Mouse (Mus musculus) heart, embryonic 11.5 days (tissue): ENCODE data around the gene Lima1. TPM values are rescaled to one million over a fixed set of nuclear protein-coding genes. Genes with fewer than 3 reads are reported as not detected.
A peak's percentile ranks its signal among the peaks of the same experiment; 100 is the strongest.
"Not testable (repeated sequence)": the region's sequence is repeated elsewhere in the genome, so short reads cannot be mapped to it uniquely, and the experiment has no call there.

ENCODE experiments used
- ATAC-seq: fragments of 200-750 bp; cut with Nextera tagmentation; replicated peaks from 2 replicates; pipeline ENCODE4 v1.8.0; 2017; ENCODE audit warnings: moderate library complexity; ENCODE audit not compliant: insufficient number of reproducible peaks, low FRiP score, low TSS enrichment
- H3K27ac ChIP-seq: fragments of 300-500 bp; sonication (generic); 2 replicates; pipeline ENCODE4 v1.5.1; 2014; ENCODE audit warnings: mild to moderate bottlenecking, low read depth, low read length
- H3K27me3 ChIP-seq: fragments of 300-500 bp; sonication (generic); 2 replicates; pipeline ENCODE4 v1.6.1; 2014; ENCODE audit warnings: mild to moderate bottlenecking, low read length, mixed read lengths; ENCODE audit not compliant: control insufficient read depth, insufficient read depth
- H3K36me3 ChIP-seq: fragments of 300-500 bp; sonication (generic); 2 replicates; pipeline ENCODE4 v1.6.1; 2014; ENCODE audit warnings: mild to moderate bottlenecking, low read length, moderate library complexity, mixed read lengths; ENCODE audit not compliant: control insufficient read depth, insufficient read depth
- H3K4me1 ChIP-seq: fragments of 300-500 bp; sonication (generic); 2 replicates; pipeline ENCODE4 v1.6.1; 2014; ENCODE audit warnings: low read length; ENCODE audit not compliant: control insufficient read depth, insufficient read depth
- H3K4me2 ChIP-seq: fragments of 300-500 bp; sonication (generic); 2 replicates; pipeline ENCODE4 v1.6.1; 2014; ENCODE audit warnings: mild to moderate bottlenecking, moderate library complexity
- H3K4me3 ChIP-seq: fragments of 300-500 bp; sonication (generic); 2 replicates; pipeline ENCODE4 v1.5.1; 2014; ENCODE audit warnings: low read depth, low read length
- H3K9ac ChIP-seq: fragments of 300-500 bp; sonication (generic); 2 replicates; pipeline ENCODE4 v1.6.1; 2014; ENCODE audit warnings: mild to moderate bottlenecking, low read depth, low read length, moderate library complexity
- H3K9me3 ChIP-seq: fragments of 300-500 bp; sonication (generic); replicated peaks from 2 replicates; pipeline ENCODE4 v1.6.1; 2016; ENCODE audit warnings: low read length; ENCODE audit not compliant: control insufficient read depth
- WGBS: fragments of 180-500 bp; shearing (Covaris S2); extraction: QIAGEN DNeasy Blood & Tissue Kit; methylation state at CpG from one replicate; pipeline ENCODE4 v1.1.7; 2014; ENCODE audit not compliant: insufficient replicate concordance; 5-methylcytosine and 5-hydroxymethylcytosine counted together
- polyA plus RNA-seq: library from polyadenylated mRNA; unstranded; fragments of >200 nt; fragmentation: Nextera tagmentation; extraction: Ambion mirVana; gene quantifications from 2 replicates; pipeline ENCODE4 v1.2.1, GENCODE M21; 2014

Lima1 gene
- 24.1 and 27.8 TPM in 2 replicates for polyA plus RNA-seq

DNA sequence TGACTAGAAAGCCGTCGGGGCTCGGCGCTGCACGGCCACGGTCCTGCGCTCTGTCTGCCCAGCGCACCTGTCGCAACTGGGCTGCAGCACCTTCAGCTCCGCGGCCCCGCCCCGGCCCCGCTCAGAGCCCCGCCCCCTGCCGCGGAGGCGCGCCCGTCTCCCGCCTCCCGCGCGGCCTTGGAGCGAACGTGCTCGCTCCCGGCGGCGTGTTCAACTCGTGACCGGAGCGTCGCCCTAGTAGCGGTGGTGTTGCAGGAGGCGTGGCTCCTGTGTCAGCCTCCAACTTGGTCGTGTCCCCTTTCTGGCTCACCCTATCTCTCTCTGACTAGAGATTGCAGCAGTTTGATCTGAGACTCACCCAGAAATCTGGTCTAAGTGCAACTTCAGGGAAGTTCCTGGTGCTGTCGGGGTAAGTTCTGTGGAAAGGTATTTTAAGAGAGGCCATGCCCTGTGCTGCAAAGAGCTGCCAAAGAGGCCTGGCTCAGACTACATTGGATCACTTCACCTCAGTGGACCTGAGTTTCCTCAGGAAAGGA, at the start of gene Lima1:
Gene Lima1 (minus strand): TSS at position 123 of the 536 bp plus-strand sequence.
- H3K9me3 ChIP-seq, result no peaks in the 10 kb centered on the region
- WGBS, result under 1% methylated on average over 38 of the region's 38 CpGs
- peak; percentile 88 for ATAC-seq
- H3K27ac ChIP-seq, result peak within 1 kb of the TSS; percentile 37; the same call in 1 of the 2 replicates
- peak within 1 kb of the TSS; percentile 81 for H3K9ac ChIP-seq
- no peaks in the 10 kb centered on the region for H3K27me3 ChIP-seq
- peak within 1 kb of the TSS; percentile 99 for H3K4me2 ChIP-seq
- no peaks in the 10 kb centered on the region for H3K36me3 ChIP-seq
- H3K4me1 ChIP-seq, result peaks cover 4% of the 10 kb centered on the region
- H3K4me3 ChIP-seq, result peak within 1 kb of the TSS; percentile 78

DNA sequence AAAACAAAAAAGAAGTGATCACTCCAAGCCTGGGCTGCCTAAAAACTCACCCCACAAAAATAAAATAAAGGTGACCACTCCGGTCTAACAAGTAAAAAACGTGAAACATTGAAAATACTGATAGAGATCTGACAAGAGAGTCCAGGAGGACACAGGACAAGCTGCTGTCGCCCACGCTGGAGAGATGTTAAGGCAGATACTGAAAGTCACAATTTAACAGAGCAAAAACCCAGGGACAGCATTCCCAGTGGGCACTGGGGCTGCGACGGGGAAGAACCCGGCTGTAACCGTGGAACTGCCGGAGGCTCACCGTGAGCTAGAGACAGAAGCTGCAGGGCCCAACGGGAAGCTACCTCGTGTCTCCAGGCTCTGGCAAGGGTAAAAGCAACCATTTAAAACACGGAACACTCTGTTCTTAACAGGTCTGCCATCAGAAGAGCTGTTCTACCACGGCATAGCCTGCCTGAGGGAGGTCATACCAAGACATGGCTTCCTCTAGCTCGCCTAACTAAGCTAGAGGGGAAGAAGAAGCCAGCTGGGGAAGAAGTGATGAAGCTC, 44.4 kb upstream of the Lima1 start:
- Histone ChIP-seq H3K27me3 (no peaks in the 10 kb centered on the region), H3K4me2 (no peak overlapping the region), H3K4me1 (no peaks in the 10 kb centered on the region), H3K27ac (no peak overlapping the region), H3K36me3 (no peaks in the 10 kb centered on the region), H3K9ac (no peak overlapping the region), H3K9me3 (no peaks in the 10 kb centered on the region), H3K4me3 (no peak overlapping the region)
- no peak for ATAC-seq
- WGBS, result 81% methylated on average over 15 of the region's 15 CpGs

DNA sequence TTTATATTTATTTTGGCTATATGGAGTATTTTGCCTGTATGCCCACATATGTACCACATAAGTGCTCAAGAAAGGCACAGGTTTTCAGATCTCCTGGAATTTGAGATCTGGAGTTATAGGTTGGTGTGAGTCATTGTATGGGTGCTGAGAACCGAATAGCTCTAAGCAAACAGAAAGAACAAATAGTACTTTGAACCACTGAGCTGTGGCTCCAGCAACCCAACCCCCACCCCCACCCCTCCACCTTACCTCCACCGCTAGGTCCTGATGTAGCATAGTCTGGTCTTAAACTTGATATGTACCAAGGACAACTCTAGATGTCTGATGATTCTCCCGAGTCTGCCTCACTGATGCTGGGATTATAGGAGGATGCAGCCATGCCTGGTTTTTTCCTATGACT, 42.0 kb upstream of the Lima1 start:
- Histone ChIP-seq H3K9ac (no peak overlapping the region), H3K27ac (no peak overlapping the region), H3K4me1 (no peaks in the 10 kb centered on the region), H3K9me3 (no peaks in the 10 kb centered on the region), H3K27me3 (no peaks in the 10 kb centered on the region), H3K36me3 (no peaks in the 10 kb centered on the region), H3K4me2 (no peak overlapping the region), H3K4me3 (no peak overlapping the region)
- ATAC-seq, result no peak
- WGBS, result 76% methylated on average over 3 of the region's 3 CpGs

DNA sequence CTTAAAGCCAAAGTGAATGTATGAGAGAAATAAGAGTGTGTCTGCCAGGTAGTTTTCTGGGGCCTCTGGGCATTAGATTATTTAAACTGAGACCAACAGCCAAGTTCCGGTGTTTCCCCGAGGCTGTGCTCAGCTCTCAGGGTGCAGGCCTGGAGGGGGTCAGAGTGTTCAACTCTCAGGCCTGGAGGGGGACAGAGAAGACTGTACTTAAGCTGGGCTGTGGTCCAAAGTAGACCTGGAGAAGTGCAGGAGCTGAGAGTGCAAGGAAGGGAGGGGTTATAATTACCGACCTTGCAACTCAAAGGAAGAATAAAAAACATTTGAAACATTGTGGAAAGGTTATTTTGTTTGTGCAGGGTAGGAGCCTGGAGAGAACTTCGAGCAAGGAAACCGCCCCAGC, 39.4 kb upstream of the Lima1 start:
- Histone ChIP-seq H3K27ac (no peak overlapping the region), H3K4me3 (no peak overlapping the region), H3K9ac (no peak overlapping the region), H3K4me1 (no peaks in the 10 kb centered on the region), H3K27me3 (no peaks in the 10 kb centered on the region), H3K4me2 (no peak overlapping the region), H3K9me3 (no peaks in the 10 kb centered on the region), H3K36me3 (no peaks in the 10 kb centered on the region)
- no peak for ATAC-seq
- 77% methylated on average over 5 of the region's 5 CpGs for WGBS

DNA sequence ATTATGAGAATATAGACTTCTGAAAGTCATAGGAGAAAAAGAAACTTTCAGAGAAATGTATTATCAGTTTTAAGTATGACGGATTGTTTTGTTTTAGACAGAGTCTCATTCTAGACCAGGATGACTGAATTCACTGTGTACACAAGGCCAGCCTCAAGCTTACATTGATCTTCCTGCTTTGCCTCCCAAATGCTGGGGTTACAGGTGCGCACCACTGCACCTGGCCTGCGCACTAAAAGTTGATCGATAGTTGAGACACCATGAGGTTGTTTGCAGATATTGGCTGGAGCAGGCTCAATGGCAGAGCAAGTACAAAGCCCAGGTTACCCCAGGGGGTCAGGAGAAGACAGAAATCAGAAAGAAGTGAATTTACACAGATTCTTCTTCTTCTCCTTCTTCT, 36.5 kb upstream of the Lima1 start:
- no peaks in the 10 kb centered on the region for H3K9me3 ChIP-seq
- no peak overlapping the region for H3K4me3 ChIP-seq
- no peak overlapping the region for H3K9ac ChIP-seq
- ATAC-seq, result no peak
- H3K27ac ChIP-seq, result no peak overlapping the region
- no peak overlapping the region for H3K4me2 ChIP-seq
- H3K4me1 ChIP-seq, result no peaks in the 10 kb centered on the region
- WGBS, result 93% methylated on average over 4 of the region's 4 CpGs
- H3K36me3 ChIP-seq, result no peaks in the 10 kb centered on the region
- no peaks in the 10 kb centered on the region for H3K27me3 ChIP-seq

DNA sequence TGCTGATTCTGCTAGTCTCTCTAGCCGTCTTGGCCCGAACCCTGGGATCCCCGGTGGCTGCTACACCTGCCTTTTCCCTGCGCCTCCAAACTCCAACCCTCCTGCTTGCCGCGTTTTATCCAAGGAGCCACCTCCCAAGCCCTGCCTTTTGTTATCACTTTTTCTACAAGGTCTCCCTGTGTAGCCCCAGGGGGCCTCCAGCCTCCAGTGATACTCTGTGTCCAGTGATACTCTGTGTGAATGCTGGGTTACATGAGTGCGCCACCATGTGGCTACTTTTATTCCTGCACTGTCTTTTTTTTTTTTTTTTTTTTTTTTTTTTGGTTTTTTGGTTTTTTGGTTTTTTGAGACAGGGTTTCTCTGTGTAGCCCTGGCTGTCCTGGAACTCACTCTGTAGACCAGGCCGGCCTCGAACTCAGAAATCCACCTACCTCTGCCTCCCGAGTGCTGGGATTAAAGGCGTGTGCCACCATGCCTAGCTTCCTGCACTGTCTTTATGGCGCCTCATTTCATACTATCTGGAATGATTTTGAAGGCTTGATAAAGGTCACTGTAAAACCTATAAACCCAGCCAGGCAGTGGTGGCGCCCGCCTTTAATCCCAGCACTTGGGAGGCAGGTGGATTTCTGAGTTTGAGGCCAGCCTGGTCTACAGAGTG, 34.2 kb upstream of the Lima1 start:
- H3K27me3 ChIP-seq, H3K36me3 ChIP-seq, H3K4me1 ChIP-seq, H3K4me2 ChIP-seq, ATAC-seq, H3K9ac ChIP-seq, H3K27ac ChIP-seq, H3K4me3 ChIP-seq, H3K9me3 ChIP-seq: not testable (repeated sequence)
- 39% methylated on average over 14 of the region's 14 CpGs for WGBS

DNA sequence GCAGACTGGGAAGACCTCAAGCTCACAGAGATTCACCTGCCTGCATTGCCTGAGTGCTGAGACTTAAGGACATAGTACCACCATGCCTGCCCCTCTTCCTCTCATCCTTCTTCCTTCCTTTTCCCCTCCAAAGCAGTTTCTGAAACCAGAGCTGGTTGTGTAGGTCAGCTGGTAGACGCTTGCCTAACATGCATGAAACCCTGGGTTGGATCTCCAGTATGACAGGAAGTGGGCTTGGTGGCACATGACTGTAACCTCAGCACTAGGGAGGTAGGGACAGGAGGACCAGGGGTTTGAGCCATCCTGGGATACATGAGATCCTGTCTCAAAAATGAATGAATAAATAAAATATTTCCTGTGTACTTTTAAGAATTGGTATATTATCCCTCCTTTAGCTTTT, 32.3 kb upstream of the Lima1 start:
- Histone ChIP-seq H3K4me3 (no peak overlapping the region), H3K9me3 (no peaks in the 10 kb centered on the region), H3K4me2 (no peak overlapping the region), H3K9ac (no peak overlapping the region), H3K4me1 (no peaks in the 10 kb centered on the region), H3K27me3 (0 out of 2 replicates have a peak, but pooled peaks cover 2% of the 10 kb centered on the region), H3K27ac (no peak overlapping the region), H3K36me3 (no peaks in the 10 kb centered on the region)
- no peak for ATAC-seq
- WGBS, result 58% methylated on average over 1 of the region's 1 CpGs

DNA sequence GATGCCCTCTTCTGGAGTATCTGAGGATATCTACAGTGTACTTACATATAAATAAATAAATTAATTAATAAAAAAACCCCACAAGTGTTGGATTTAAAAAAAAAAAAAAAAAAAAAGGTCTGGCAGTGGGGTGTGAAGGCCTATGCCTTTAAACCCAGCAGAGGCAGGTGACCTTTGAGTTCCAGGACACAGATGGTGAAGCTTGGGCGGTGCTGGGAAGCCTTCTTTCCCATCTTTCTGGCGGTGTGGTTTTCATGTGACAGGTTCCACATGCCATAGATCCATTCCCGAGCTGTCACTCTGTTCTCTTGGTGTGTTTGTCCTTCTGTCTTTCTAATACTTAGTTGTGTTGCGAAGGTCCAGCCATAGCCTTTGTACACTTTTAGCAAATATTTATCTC, 31.8 kb upstream of the Lima1 start:
- H3K4me3 ChIP-seq, result no peak overlapping the region
- H3K4me2 ChIP-seq, result no peak overlapping the region
- H3K27ac ChIP-seq, result no peak overlapping the region
- ATAC-seq, result no peak
- H3K36me3 ChIP-seq, result no peaks in the 10 kb centered on the region
- WGBS, result 72% methylated on average over 4 of the region's 4 CpGs
- H3K9ac ChIP-seq, result no peak overlapping the region
- no peaks in the 10 kb centered on the region for H3K9me3 ChIP-seq
- H3K27me3 ChIP-seq, result 0 out of 2 replicates have a peak, but pooled peaks cover 2% of the 10 kb centered on the region
- no peaks in the 10 kb centered on the region for H3K4me1 ChIP-seq

DNA sequence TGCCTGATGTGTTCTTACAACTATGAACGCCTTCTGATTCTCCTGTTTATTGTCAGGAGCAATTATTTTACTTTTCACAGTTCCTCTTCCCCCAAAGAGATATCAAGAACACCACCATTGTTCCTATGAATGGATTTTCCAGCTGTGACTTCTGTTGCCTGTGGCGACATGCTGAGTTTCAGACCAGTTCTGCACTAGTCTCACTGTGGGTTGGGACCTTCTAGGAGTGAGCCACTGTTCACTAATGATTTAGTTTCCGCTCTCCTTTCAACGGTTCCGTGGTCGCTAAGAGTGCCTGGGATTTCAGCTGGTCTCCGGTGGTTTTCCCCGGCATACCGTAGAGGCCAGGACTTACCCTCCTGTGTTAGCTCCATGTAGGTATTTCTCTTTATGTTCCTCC, 29.6 kb upstream of the Lima1 start:
- Histone ChIP-seq H3K4me3 (no peak overlapping the region), H3K9ac (no peak overlapping the region), H3K4me1 (no peaks in the 10 kb centered on the region), H3K4me2 (no peak overlapping the region), H3K27ac (no peak overlapping the region), H3K36me3 (no peaks in the 10 kb centered on the region), H3K9me3 (no peaks in the 10 kb centered on the region), H3K27me3 (0 out of 2 replicates have a peak, but pooled peaks cover 2% of the 10 kb centered on the region)
- ATAC-seq, result no peak
- WGBS, result 83% methylated on average over 9 of the region's 9 CpGs
